11 mouse cellular contexts compared by ENCODE assay signal in genomic region chr6:94200910-94201309, GRCm38 (mm10).
"Had no signal": no experiment of that assay in that cellular context is flagged by ENCODE, and none has a peak within 500 bp of the region (broad histone marks: within the 10 kb centered on the region; RNA-seq: fewer than 3 reads in every experiment).

No protein-coding gene starts in this region.

- DNase-seq: kidney, adult 2 months; kidney, postnatal 14 days; left cerebral cortex, postnatal 4 days; right cerebral cortex, postnatal 4 days; spleen, adult 18-20 months; thymus, adult 18-20 months; thymus, postnatal 14 days had no signal

- H3K36me3 ChIP-seq: kidney, embryonic 15.5 days; limb, embryonic 13.5 days; midbrain, embryonic 13.5 days had no signal

- H3K27ac ChIP-seq: kidney, embryonic 15.5 days; limb, embryonic 13.5 days; liver, embryonic 14.5 days; midbrain, embryonic 13.5 days had no signal

- H3K4me3 ChIP-seq: kidney, embryonic 15.5 days; limb, embryonic 13.5 days; midbrain, embryonic 13.5 days had no signal

- ATAC-seq: midbrain, embryonic 13.5 days had no signal

- H3K27me3 ChIP-seq: kidney, embryonic 15.5 days; limb, embryonic 13.5 days; midbrain, embryonic 13.5 days had no signal

- H3K9me3 ChIP-seq: kidney, embryonic 15.5 days; limb, embryonic 13.5 days; midbrain, embryonic 13.5 days had no signal

- H3K9ac ChIP-seq: kidney, embryonic 15.5 days; limb, embryonic 13.5 days; liver, embryonic 14.5 days; midbrain, embryonic 13.5 days had no signal

- H3K4me2 ChIP-seq: kidney, embryonic 15.5 days; limb, embryonic 13.5 days; midbrain, embryonic 13.5 days had no signal
